Mouse (Mus musculus): ENCODE results near the gene Palm3. TPM values are rescaled to one million over a fixed set of nuclear protein-coding genes. Genes with fewer than 3 reads are reported as not detected.

The Palm3 gene
- 4.5 and 9.6 TPM in 2 replicates for total RNA-seq (2014; rRNA removed)
- 8.2 and 8.8 TPM in 2 replicates for polyA plus RNA-seq (2015; fragmentation: Nextera tagmentation; extraction: Ambion mirVana)

DNA sequence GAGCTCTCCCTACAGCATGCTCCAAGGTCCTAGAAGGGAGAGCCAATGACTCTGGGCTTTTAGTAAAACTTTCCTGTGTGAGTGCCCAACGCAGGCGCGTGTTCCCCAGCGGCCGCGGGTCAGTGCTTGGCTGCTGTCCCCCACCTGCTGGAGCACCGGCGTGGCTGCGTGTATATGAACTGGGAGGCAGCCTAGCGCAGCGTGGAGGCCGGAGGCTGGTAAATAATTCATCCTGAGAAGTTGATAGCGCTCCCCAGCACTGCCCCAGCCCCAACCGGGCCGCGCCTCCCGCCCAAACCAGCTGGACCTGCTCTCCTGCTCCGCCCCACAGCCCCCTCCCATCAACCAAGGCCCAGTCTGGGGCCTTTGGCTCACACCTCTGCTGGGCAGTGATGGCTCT is at the start of gene Palm3:
TSS of gene Palm3 (plus strand) at position 376 of the 400 bp plus-strand sequence.
- ATAC-seq (no peak), DNase-seq (ENCODE audit: low spot score) (no peak)
- TF ChIP-seq CTCF (IDR thresholded peaks at IDR 0.05; ENCODE audit: low read depth), result no peak
- Histone ChIP-seq H3K9ac (replicated peaks; ENCODE audit: low read length) (no peak within 1 kb of the TSS), H3K27me3 (ENCODE audit: insufficient read depth, low read length) (no peaks in the 10 kb centered on the region), H3K36me3 (ENCODE audit: insufficient read depth, low read length) (no peaks in the 10 kb centered on the region), H3K4me1 (ENCODE audit: insufficient read depth, low read length) (peaks cover 4% of the 10 kb centered on the region; the same call in 1 of the 2 replicates), H3K4me2 (ENCODE audit: low read depth, low read length) (no peak within 1 kb of the TSS), H3K4me3 (ENCODE audit: low read length) (no peak within 1 kb of the TSS), H3K27ac (no peak within 1 kb of the TSS), H3K9me3 (ENCODE audit: low read length) (no peaks in the 10 kb centered on the region)
- WGBS, result 8% methylated on average over 17 of the region's 18 CpGs

DNA sequence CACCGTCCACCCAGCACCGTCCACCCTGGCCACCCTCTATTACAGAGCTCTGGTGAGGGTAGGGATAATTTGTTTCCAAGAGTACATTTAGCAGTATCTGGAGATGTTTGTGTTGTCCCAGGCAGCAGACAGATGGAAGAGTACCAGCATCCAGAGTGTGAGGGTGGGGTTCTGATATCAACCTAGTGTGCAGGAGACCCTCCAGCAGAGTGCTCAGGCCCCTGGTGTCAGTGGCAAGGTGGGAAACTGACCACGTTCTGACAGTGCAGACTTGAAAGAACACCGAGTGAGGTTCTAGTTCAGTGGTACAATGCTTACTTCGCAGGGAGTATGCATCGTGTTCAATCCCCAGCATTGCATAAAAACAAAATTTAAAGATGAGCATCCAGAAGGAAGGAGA is 49.6 kb upstream of the Palm3 start:
- DNase-seq (ENCODE audit: low spot score) (no peak), ATAC-seq (no peak)
- Histone ChIP-seq H3K4me3 (ENCODE audit: low read length) (peak overlapping the region; percentile 92), H3K9me3 (ENCODE audit: low read length) (no peaks in the 10 kb centered on the region), H3K4me2 (ENCODE audit: low read depth, low read length) (peak overlapping the region; percentile 89), H3K4me1 (ENCODE audit: insufficient read depth, low read length) (peaks cover 18% of the 10 kb centered on the region; the same call in 1 of the 2 replicates), H3K9ac (replicated peaks; ENCODE audit: low read length) (peak overlapping the region; percentile 95), H3K27ac (peak overlapping the region; percentile 88; the same call in 1 of the 2 replicates), H3K36me3 (ENCODE audit: insufficient read depth, low read length) (no peaks in the 10 kb centered on the region), H3K27me3 (ENCODE audit: insufficient read depth, low read length) (no peaks in the 10 kb centered on the region)
- no peak for TF ChIP-seq CTCF (IDR thresholded peaks at IDR 0.05; ENCODE audit: low read depth)
- WGBS, result 69% methylated on average over 6 of the region's 6 CpGs

DNA sequence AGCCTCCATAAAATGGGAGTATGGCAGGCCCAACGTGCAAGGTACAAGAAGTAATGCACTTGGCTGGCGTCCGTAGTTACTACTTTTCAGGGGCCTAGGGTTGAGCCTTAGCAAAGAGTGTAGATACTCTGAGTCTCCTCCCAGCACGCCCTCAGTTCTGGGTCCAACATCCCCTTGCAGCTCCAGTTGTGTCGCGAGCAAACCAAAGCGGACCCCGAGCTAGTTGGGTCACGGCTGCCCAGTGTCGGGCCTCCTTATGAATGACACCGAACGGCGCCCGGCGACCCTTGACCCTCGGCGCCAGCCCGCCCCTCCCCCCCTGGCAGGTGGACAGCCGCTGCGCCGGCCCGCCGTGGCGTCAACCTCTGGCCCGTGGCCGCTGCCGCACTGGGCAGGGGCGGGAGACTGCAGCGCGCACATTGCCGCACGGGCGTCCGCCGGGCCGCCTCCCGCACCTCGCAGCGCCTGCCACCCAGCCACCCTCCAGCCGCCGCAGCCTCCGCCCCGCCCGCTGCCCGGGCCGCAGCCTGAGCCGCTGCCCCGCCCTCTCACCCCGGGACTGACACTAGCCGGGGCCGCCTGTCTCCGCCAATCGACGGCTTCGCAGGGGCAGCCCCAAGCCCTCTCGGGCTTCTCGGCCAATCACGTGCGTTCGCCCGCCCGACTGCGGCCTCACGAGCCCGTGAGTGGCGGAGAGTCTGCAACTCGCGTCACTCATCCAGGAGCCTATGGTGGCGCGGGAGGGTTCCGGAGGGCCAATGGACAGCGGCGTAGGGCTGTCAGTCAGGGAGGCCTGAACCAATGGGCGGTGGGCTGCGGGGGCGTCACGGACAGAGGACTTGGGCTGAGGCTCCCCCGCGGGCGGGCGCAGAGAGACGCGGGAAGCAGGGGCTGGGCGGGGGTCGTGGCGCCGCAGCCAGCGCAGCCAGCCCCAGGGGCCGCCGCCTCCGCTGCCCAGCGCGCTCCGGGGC is 48.8 kb upstream of the Palm3 start, which contains the start of gene Prkaca:
TSS of gene Prkaca (plus strand) at position 844 of the 971 bp plus-strand sequence.
- H3K27me3 ChIP-seq (ENCODE audit: insufficient read depth, low read length), result no peaks in the 10 kb centered on the region
- H3K4me1 ChIP-seq (ENCODE audit: insufficient read depth, low read length), result peaks cover 21% of the 10 kb centered on the region
- ATAC-seq, result peak; percentile 99
- no peaks in the 10 kb centered on the region for H3K9me3 ChIP-seq (ENCODE audit: low read length)
- H3K4me3 ChIP-seq (ENCODE audit: low read length), result peak within 1 kb of the TSS; percentile 92
- WGBS, result under 1% methylated on average over 84 of the region's 94 CpGs
- peak within 1 kb of the TSS; percentile 90 for H3K27ac ChIP-seq
- peak; percentile 99 for DNase-seq (ENCODE audit: low spot score)
- no peaks in the 10 kb centered on the region for H3K36me3 ChIP-seq (ENCODE audit: insufficient read depth, low read length)
- H3K9ac ChIP-seq (replicated peaks; ENCODE audit: low read length), result peak within 1 kb of the TSS; percentile 95
- TF ChIP-seq CTCF (IDR thresholded peaks at IDR 0.05; ENCODE audit: low read depth), result no peak
- peak within 1 kb of the TSS; percentile 93 for H3K4me2 ChIP-seq (ENCODE audit: low read depth, low read length)

DNA sequence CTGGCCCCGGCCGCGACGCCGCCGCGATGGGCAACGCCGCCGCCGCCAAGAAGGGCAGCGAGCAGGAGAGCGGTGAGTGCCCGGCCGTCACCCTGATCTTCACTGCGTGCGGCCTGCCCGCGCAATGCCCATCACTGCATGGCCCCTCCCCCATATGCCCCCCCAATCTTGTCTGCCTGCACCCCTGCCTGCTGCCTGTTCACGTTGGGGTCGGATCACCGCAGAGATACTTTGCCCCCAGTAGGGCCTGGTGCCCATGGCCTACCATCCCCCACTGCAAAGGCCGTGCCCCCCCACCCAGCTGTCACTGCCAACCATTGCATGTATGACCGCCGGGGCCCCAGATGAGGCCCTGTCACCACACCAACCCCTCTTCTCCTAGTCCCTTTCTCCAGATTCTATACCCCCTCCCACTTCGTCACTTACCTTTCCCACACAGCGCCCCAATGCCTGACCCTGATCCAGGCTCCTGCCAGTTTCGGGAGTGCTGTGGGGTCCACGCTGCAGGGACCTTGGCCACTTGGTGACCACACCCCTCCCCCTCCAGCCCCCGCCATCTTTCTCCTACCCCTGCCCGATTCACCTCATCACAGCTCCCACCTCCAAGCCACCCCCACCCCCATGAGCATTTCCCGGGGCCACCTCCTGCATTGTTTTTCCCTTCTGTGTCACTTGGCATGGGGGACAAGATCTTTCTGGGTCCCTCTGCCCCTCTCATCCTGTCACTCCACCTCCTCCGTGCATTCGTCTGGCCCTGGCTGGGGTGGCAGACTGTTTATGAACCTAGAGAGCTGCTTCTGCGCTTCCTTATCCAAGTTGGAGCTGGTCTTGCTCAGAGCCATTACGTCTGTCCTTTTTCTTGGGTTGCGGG is 47.9 kb upstream of the Palm3 start:
- WGBS, result 4% methylated on average over 32 of the region's 37 CpGs
- peak; percentile 45 for DNase-seq (ENCODE audit: low spot score)
- Histone ChIP-seq H3K36me3 (ENCODE audit: insufficient read depth, low read length) (no peaks in the 10 kb centered on the region), H3K27me3 (ENCODE audit: insufficient read depth, low read length) (no peaks in the 10 kb centered on the region), H3K4me2 (ENCODE audit: low read depth, low read length) (peak overlapping the region; percentile 93), H3K9me3 (ENCODE audit: low read length) (no peaks in the 10 kb centered on the region), H3K4me3 (ENCODE audit: low read length) (peak overlapping the region; percentile 92), H3K4me1 (ENCODE audit: insufficient read depth, low read length) (peaks cover 24% of the 10 kb centered on the region), H3K27ac (peak overlapping the region; percentile 90), H3K9ac (replicated peaks; ENCODE audit: low read length) (peak overlapping the region; percentile 95)
- peak; percentile 27 for ATAC-seq
- TF ChIP-seq CTCF (IDR thresholded peaks at IDR 0.05; ENCODE audit: low read depth), result no peak

DNA sequence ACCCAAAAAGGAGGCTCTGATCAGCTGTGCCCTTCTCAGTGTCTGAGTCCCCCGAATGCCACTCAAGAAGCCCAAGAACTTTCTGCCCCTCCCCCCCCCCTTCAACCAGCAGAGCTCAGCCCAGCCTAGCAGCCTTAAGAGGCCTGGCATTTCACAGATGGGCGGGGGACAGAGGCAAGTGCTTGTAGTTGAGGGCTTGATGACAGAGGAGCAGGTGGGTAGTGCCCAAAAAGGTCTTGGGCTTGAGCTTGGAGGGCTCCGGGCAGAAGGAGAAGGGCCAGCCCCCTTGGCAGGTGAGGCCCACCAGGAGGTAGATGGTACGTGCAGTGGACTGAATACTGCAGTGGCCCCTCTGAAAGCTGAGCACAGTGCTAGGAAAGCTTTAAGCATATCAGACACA is 46.8 kb upstream of the Palm3 start:
- H3K4me1 ChIP-seq (ENCODE audit: insufficient read depth, low read length), result peaks cover 24% of the 10 kb centered on the region
- H3K4me2 ChIP-seq (ENCODE audit: low read depth, low read length), result peak overlapping the region; percentile 93
- no peak for ATAC-seq
- H3K9me3 ChIP-seq (ENCODE audit: low read length), result no peaks in the 10 kb centered on the region
- peak overlapping the region; percentile 95; the same call in 1 of the 2 replicates for H3K9ac ChIP-seq (replicated peaks; ENCODE audit: low read length)
- no peak for TF ChIP-seq CTCF (IDR thresholded peaks at IDR 0.05; ENCODE audit: low read depth)
- WGBS, result 81% methylated on average over 4 of the region's 4 CpGs
- DNase-seq (ENCODE audit: low spot score), result no peak
- no peaks in the 10 kb centered on the region for H3K36me3 ChIP-seq (ENCODE audit: insufficient read depth, low read length)
- H3K27ac ChIP-seq, result no peak overlapping the region
- H3K27me3 ChIP-seq (ENCODE audit: insufficient read depth, low read length), result no peaks in the 10 kb centered on the region
- H3K4me3 ChIP-seq (ENCODE audit: low read length), result peak overlapping the region; percentile 92; the same call in 1 of the 2 replicates

DNA sequence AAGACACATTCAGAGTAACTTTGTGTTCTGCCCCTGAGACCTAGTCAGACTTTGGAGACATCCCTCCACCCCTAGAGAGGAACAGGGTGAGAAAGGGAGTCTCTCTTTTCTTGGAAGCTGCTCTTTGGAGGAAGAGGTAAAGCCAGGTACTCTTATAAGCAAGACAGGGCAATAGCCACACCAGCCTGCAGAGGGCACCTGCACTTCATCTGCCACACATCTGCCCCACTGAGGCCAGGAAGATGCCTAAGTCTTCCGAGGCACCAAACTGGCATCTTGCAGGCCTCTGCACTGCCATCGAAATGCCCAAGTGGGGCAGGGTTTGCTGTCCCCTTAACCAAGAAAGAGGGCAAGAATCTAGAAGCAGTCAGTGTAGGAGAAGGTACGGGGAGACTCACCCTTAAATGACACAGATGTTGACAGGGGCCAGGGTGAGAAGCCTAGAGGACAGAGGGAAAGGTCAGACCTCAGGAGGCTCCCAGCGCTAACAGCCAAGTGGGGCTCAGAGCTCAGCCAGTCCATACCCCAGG is 45.1 kb upstream of the Palm3 start:
- peaks cover 24% of the 10 kb centered on the region for H3K4me1 ChIP-seq (ENCODE audit: insufficient read depth, low read length)
- H3K27ac ChIP-seq, result no peak overlapping the region
- DNase-seq (ENCODE audit: low spot score), result no peak
- no peak for ATAC-seq
- no peak overlapping the region for H3K4me3 ChIP-seq (ENCODE audit: low read length)
- no peaks in the 10 kb centered on the region for H3K27me3 ChIP-seq (ENCODE audit: insufficient read depth, low read length)
- WGBS, result 83% methylated on average over 4 of the region's 4 CpGs
- no peak overlapping the region for H3K4me2 ChIP-seq (ENCODE audit: low read depth, low read length)
- peak; percentile 38; the same call in 1 of the 2 replicates for TF ChIP-seq CTCF (IDR thresholded peaks at IDR 0.05; ENCODE audit: low read depth)
- H3K36me3 ChIP-seq (ENCODE audit: insufficient read depth, low read length), result peaks cover 8% of the 10 kb centered on the region
- H3K9me3 ChIP-seq (ENCODE audit: low read length), result no peaks in the 10 kb centered on the region
- H3K9ac ChIP-seq (replicated peaks; ENCODE audit: low read length), result no peak overlapping the region

Measured in hindbrain, postnatal 0 days (tissue).